Mouse (Mus musculus) hindbrain, embryonic 10.5 days (tissue): ENCODE results near the gene Mettl11b. TPM values are rescaled to one million over a fixed set of nuclear protein-coding genes. Genes with fewer than 3 reads are reported as not detected.

Experiments
- DNase-seq: peaks from one replicate; pipeline ENCODE4 v3.0.0-alpha.2; 2017; ENCODE audit warnings: low spot score
- H3K27ac ChIP-seq: fragments of 300-500 bp; sonication (generic); 2 replicates; pipeline ENCODE4 v1.5.1; 2016; ENCODE audit warnings: mild to moderate bottlenecking, moderate library complexity
- H3K27me3 ChIP-seq: fragments of 300-500 bp; sonication (generic); 2 replicates; pipeline ENCODE4 v1.6.1; 2016; ENCODE audit warnings: mild to moderate bottlenecking; ENCODE audit not compliant: poor library complexity, insufficient read depth, severe bottlenecking
- H3K36me3 ChIP-seq: fragments of 300-500 bp; sonication (generic); 2 replicates; pipeline ENCODE4 v1.6.1; 2016; ENCODE audit warnings: mild to moderate bottlenecking, moderate library complexity
- H3K4me1 ChIP-seq: fragments of 300-500 bp; sonication (generic); replicated peaks from 2 replicates; pipeline ENCODE4 v1.6.1; 2016; ENCODE audit warnings: mild to moderate bottlenecking
- H3K4me3 ChIP-seq: fragments of 300-500 bp; sonication (generic); 2 replicates; pipeline ENCODE4 v1.5.1; 2016; ENCODE audit warnings: mild to moderate bottlenecking, moderate library complexity
- H3K9me3 ChIP-seq: fragments of 300-500 bp; sonication (generic); 2 replicates; pipeline ENCODE4 v1.6.1; 2016; ENCODE audit warnings: mild to moderate bottlenecking, moderate library complexity
- WGBS: fragments of 180-500 bp; shearing (Covaris S2); methylation state at CpG from one replicate; pipeline ENCODE4 v1.1.7; 2016; 5-methylcytosine and 5-hydroxymethylcytosine counted together
- polyA plus RNA-seq: library from polyadenylated mRNA; unstranded; fragments of >200 nt; fragmentation: Nextera tagmentation; extraction: Ambion mirVana; gene quantifications from 2 replicates; pipeline ENCODE4 v1.2.1, GENCODE M21; 2016

The Mettl11b gene
- polyA plus RNA-seq, 1 experiment from 2014 or later, result 0.22 TPM

DNA sequence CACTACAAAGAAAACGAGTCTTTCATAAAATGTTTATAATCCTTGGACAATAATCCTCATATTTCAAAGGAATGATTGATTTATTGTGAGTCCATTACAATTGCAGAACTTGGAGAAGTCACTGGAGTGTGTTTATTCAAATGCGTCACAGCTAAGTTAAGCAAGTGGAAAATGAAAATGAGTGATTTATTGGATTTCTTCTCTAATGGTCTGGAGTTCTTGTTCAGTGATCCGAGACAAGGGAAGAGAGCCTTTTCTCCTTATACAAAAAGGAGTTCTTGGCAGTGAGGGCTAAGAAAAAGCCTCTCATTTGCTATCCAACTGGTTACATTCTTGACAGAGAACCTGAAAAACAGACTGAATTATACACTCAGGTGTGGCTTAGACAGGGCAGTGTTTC, 42.9 kb downstream of the Mettl11b start:
- Histone ChIP-seq H3K36me3 (no peaks in the 10 kb centered on the region), H3K27me3 (no peaks in the 10 kb centered on the region), H3K4me3 (no peak overlapping the region), H3K9me3 (no peaks in the 10 kb centered on the region), H3K4me1 (no peaks in the 10 kb centered on the region), H3K27ac (no peak overlapping the region)
- no peak for DNase-seq
- WGBS, result 79% methylated on average over 3 of the region's 3 CpGs

DNA sequence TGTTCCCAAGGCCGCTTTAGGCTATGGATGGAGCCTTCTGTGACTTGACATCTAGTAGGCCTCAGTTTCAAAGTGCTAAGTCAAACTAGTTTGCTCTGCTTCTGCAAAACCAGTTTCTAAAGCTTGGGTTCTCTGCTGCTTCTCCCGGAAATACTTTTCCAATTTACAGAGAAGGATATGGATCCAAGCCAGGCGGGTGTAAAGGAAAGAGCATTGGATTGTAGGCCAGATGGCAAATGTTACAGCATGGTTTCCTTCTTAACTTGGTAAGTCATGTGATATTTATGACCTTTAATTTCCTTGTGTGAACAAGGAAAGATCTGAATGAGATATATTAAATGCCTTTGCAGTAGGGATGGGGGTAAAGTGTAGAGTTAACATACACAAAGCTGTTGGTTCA, 52.2 kb downstream of the Mettl11b start:
- Histone ChIP-seq H3K4me3 (no peak overlapping the region), H3K27me3 (no peaks in the 10 kb centered on the region), H3K9me3 (no peaks in the 10 kb centered on the region), H3K4me1 (0 out of 2 replicates have a peak, but pooled peaks cover 6% of the 10 kb centered on the region), H3K36me3 (no peaks in the 10 kb centered on the region), H3K27ac (no peak overlapping the region)
- WGBS, result 96% methylated on average over 3 of the region's 3 CpGs
- DNase-seq, result no peak

DNA sequence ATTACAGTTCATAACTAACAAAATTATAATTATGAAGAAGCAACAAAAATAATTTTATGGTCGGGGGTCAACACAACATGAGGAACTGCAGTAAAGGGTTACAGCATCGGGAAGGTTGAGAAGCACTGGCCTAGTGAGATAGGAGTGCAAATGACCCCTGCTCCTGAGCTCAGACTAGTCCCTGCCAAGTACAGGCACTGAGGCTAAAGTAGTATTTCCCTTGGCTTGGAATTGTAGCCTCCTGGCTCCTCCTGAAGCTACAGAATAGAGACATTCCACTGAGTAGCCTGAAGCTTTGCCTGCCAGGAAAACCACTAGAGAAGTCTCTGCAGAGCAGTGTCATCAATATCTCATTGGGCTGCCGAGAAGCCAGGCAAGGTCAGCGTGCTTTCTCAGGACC, 53.7 kb downstream of the Mettl11b start:
- H3K27me3 ChIP-seq, result no peaks in the 10 kb centered on the region
- no peak overlapping the region for H3K4me3 ChIP-seq
- H3K4me1 ChIP-seq, result 0 out of 2 replicates have a peak, but pooled peaks cover 6% of the 10 kb centered on the region
- 86% methylated on average over 4 of the region's 4 CpGs for WGBS
- no peak for DNase-seq
- no peaks in the 10 kb centered on the region for H3K36me3 ChIP-seq
- no peak overlapping the region for H3K27ac ChIP-seq
- H3K9me3 ChIP-seq, result no peaks in the 10 kb centered on the region

DNA sequence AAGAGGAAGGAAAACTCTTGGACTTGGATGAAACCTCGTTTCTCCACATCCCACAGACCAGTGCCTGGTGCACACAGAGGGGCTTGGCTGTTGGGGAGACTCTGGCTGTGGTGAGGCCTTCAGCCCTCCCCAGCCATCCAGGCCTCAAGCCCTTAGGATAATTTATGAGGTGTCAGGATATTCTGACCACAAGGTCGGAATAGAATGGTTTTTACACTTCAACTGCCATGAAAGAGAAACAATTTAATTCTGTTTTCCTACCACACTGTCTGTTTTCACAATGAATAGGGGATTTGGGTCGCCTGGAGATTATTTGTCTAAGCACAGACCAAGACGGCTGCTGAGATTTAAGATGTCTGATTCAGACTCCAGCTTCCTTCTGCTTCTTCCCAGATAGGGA, 54.3 kb downstream of the Mettl11b start:
- Histone ChIP-seq H3K36me3 (no peaks in the 10 kb centered on the region), H3K27ac (no peak overlapping the region), H3K4me1 (0 out of 2 replicates have a peak, but pooled peaks cover 6% of the 10 kb centered on the region), H3K4me3 (no peak overlapping the region), H3K9me3 (no peaks in the 10 kb centered on the region), H3K27me3 (no peaks in the 10 kb centered on the region)
- WGBS, result 39% methylated on average over 4 of the region's 4 CpGs
- no peak for DNase-seq

DNA sequence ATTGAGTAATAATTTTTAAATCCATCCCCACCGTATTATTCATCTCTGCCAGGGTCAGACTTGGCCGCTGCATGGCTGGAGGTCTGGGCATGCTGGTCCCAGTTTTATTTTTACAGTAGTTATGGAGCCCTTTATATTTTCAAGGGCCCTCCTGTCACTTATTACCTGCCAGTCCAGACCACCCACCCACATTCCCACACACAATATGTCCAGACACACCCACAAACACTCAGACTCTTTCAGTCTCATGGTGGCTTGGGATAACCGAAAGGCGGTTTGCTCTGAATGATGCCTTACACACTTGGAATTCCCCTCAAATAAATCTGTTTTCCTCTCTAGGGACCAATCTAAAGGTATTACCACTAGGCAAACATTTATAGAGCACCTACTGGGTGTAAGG, 55.1 kb downstream of the Mettl11b start:
- no peak overlapping the region for H3K4me3 ChIP-seq
- 88% methylated on average over 4 of the region's 4 CpGs for WGBS
- no peak for DNase-seq
- 0 out of 2 replicates have a peak, but pooled peaks cover 6% of the 10 kb centered on the region for H3K4me1 ChIP-seq
- no peak overlapping the region for H3K27ac ChIP-seq
- H3K27me3 ChIP-seq, result no peaks in the 10 kb centered on the region
- H3K9me3 ChIP-seq, result no peaks in the 10 kb centered on the region
- no peaks in the 10 kb centered on the region for H3K36me3 ChIP-seq

DNA sequence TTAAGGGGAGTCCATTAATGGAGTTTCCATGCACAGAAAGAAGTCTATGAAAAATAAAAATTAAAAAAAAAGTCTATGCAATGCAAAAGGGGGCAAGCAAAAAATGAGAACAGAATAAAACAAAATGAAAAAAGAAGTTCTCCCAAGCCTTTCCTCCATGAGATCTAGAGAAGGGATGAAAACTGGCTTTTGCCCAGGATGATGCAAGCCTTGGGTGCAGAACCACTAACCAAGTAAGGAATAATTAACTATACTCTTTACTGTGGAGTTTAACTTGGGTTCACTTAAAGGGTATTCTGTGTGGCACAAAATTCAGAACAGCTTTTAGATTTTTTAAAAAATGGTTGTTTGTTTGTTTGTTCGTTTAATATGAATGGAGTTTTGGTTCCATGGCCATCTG, 62.6 kb downstream of the Mettl11b start:
- H3K27me3 ChIP-seq, result no peaks in the 10 kb centered on the region
- H3K4me1 ChIP-seq, result no peaks in the 10 kb centered on the region
- no peaks in the 10 kb centered on the region for H3K9me3 ChIP-seq
- DNase-seq, result no peak
- 80% methylated on average over 1 of the region's 1 CpGs for WGBS
- H3K27ac ChIP-seq, result no peak overlapping the region
- no peak overlapping the region for H3K4me3 ChIP-seq
- no peaks in the 10 kb centered on the region for H3K36me3 ChIP-seq

DNA sequence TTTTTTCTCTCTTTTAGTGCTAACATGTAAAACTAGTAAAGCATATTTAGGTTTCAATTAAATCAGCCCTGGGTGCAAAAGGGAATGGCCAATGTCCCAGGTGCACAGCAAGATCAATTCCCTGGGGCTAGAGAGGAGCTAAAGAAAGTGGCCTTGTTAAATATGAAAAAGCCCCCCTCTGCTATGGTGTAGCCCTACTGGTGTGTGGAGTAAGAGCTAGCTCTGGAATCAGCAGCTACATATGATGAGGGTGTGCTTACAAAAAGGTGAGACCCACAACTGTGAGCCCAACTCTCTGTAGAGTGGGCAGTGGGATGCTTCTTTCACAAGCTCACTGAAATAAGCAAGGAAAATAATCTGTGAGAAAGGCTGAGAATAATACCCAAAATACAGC, 66.5 kb downstream of the Mettl11b start:
- no peak for DNase-seq
- no peaks in the 10 kb centered on the region for H3K27me3 ChIP-seq
- H3K4me3 ChIP-seq, result no peak overlapping the region
- H3K36me3 ChIP-seq, result no peaks in the 10 kb centered on the region
- no peaks in the 10 kb centered on the region for H3K4me1 ChIP-seq
- no peaks in the 10 kb centered on the region for H3K9me3 ChIP-seq
- no peak overlapping the region for H3K27ac ChIP-seq

DNA sequence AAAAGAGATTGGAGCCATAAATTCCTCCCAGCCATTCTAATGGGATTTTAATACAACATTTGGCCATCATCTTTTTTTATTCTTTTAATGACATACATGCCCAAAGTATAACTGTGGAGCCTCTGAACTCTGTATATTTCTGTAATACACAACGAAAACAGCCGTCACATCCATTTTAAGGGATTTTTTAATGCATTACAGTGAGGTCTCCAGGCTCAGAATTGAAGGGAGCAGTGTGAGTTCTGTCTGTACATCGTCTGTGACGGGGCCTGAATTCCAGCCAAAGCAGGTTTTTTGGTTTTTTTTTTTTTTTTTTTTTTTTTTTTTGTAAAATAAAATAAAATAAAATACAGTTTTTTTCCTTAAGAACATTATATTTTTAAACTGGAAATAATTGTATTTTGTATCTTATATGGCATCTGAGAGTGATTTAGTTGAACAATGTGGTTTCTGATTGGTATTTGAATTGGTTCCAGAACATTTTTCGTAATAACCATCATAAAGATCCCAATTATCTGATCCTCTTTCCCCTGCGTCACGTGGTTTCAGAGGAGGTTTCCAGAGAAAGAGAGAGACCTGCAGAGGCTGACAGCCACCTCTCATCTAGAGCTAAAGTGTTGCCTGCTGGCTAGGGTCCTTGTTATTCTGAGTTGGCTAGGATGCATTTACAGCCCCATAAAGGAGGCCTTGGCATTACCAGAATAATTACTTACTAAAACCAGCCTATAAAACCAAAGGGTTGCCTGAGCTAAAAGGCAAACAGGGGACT, 67.1 kb downstream of the Mettl11b start:
- no peak for DNase-seq
- Histone ChIP-seq H3K36me3 (no peaks in the 10 kb centered on the region), H3K27ac (no peak overlapping the region), H3K9me3 (no peaks in the 10 kb centered on the region), H3K27me3 (no peaks in the 10 kb centered on the region), H3K4me1 (no peaks in the 10 kb centered on the region), H3K4me3 (no peak overlapping the region)
- WGBS, result 81% methylated on average over 7 of the region's 7 CpGs

DNA sequence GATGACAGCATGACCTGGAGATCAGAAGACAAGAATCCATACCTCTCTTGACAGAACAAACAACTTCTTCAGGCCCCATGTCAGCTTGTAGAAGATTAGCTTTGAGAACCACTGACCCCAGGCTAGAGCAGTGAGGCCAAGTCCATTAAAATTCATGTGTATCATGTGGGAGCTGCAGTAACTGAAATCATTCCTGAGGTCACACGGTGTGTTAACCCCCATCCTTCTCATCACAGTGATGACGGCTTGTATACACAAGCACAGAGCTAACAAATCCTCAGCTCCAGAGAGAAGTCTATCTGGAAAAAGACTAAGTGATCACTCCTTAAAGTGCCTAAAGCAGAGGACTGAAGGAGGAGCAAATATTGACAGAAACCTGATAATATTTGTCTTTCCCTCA, 68.0 kb downstream of the Mettl11b start:
- H3K4me1 ChIP-seq, result no peaks in the 10 kb centered on the region
- H3K27me3 ChIP-seq, result no peaks in the 10 kb centered on the region
- no peak overlapping the region for H3K4me3 ChIP-seq
- H3K9me3 ChIP-seq, result no peaks in the 10 kb centered on the region
- H3K27ac ChIP-seq, result no peak overlapping the region
- no peak for DNase-seq
- no peaks in the 10 kb centered on the region for H3K36me3 ChIP-seq
- WGBS, result 49% methylated on average over 2 of the region's 2 CpGs

DNA sequence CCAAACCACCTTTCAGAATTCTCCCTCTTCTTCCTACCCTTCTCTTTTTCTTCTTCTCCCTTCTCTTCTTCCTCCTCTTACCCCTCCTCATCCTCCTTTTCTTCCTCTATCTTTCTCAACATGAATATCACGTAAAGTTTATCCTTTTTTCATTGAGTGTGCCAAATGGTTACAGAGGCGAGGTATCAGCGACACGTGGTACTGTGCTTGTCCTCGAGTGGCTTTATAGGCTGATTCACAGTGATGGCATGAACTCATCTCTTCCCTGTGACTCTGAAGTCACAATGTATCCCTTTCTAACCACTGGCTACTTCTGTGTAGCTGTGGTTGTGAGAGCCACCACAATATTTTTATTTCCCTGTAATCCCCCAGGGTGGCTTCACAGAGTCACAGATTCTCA, 68.6 kb downstream of the Mettl11b start:
- DNase-seq, result no peak
- H3K4me3 ChIP-seq, result no peak overlapping the region
- no peaks in the 10 kb centered on the region for H3K27me3 ChIP-seq
- 93% methylated on average over 5 of the region's 5 CpGs for WGBS
- no peak overlapping the region for H3K27ac ChIP-seq
- H3K4me1 ChIP-seq, result no peaks in the 10 kb centered on the region
- no peaks in the 10 kb centered on the region for H3K9me3 ChIP-seq
- H3K36me3 ChIP-seq, result no peaks in the 10 kb centered on the region

Other genes starting within 250 kb of the Mettl11b start
- gene Kifap3, start 54.4 kb upstream of the Mettl11b start, polyA plus RNA-seq, result 34.3 and 36.9 TPM in 2 replicates
- 16.0 and 17.6 TPM in 2 replicates for gene Scyl3, start 203.9 kb upstream of the Mettl11b start, polyA plus RNA-seq